Comparison of ENCODE assay signal across 9 mouse cellular contexts in genomic region chr6:17750957-17751356, GRCm38 (mm10). TPM values are rescaled to one million over a fixed set of nuclear protein-coding genes. Genes with fewer than 3 reads are reported as not detected.
DNase-seq lines count a peak whose midpoint lies in the region; ATAC-seq and TF ChIP-seq lines count a peak whose summit lies in the region.
"Had no signal": no experiment of that assay in that cellular context is flagged by ENCODE, and none has a peak within 500 bp of the region (broad histone marks: within the 10 kb centered on the region; RNA-seq: fewer than 3 reads in every experiment).

No protein-coding gene starts in this region.

- no peak for TF ChIP-seq CTCF in left cerebral cortex, adult 2 months (IDR thresholded peaks at IDR 0.05)

- peak overlapping the region; percentile 57 for H3K9ac ChIP-seq in forebrain, embryonic 16.5 days (replicated peaks; ENCODE audit: low read depth, low read length)
- peak overlapping the region; percentile 73 for H3K9ac ChIP-seq in midbrain, embryonic 15.5 days

- no peaks in the 10 kb centered on the region for H3K27me3 ChIP-seq in embryonic facial prominence, embryonic 10.5 days (replicated peaks; ENCODE audit: low read depth, poor library complexity, severe bottlenecking)
- H3K27me3 ChIP-seq in forebrain, embryonic 16.5 days (replicated peaks; ENCODE audit: control insufficient read depth, insufficient read depth, low read length): no peaks in the 10 kb centered on the region
- H3K27me3 ChIP-seq in midbrain, embryonic 15.5 days (replicated peaks): no peaks in the 10 kb centered on the region

- DNase-seq in left cerebral cortex, adult 2 months (ENCODE audit: extremely low spot score in 1 of 2, low spot score in 2 of 2): no peak
- no peak for DNase-seq in left cerebral cortex, postnatal 10 days (ENCODE audit: extremely low spot score in 1 of 2, low spot score in 2 of 2)
- DNase-seq in embryonic facial prominence, embryonic 10.5 days (ENCODE audit: low spot score): no peak
- no peak for DNase-seq in spleen, postnatal 14 days (ENCODE audit: low spot score in 2 of 2)
- no peak for DNase-seq in spleen, adult 12 weeks (ENCODE audit: low spot score)
- DNase-seq: lung, postnatal 10 days had no signal

- peak overlapping the region; percentile 89 for H3K27ac ChIP-seq in left cerebral cortex, adult 2 months
- H3K27ac ChIP-seq in embryonic facial prominence, embryonic 10.5 days (replicated peaks): no peak overlapping the region
- no peak overlapping the region for H3K27ac ChIP-seq in forebrain, embryonic 16.5 days (ENCODE audit: low read length)
- H3K27ac ChIP-seq in midbrain, embryonic 15.5 days: peak overlapping the region; percentile 97

- ATAC-seq in forebrain, embryonic 16.5 days: no peak; the same call in 1 of the 2 replicates
- no peak for ATAC-seq in midbrain, embryonic 15.5 days (replicated peaks)
- ATAC-seq in CD4-positive, CD25-positive, alpha-beta regulatory T cell, adult 4 months: no peak

- H3K9me3 ChIP-seq in embryonic facial prominence, embryonic 10.5 days: no peaks in the 10 kb centered on the region
- H3K9me3 ChIP-seq in forebrain, embryonic 16.5 days (ENCODE audit: control insufficient read depth, low read length): no peaks in the 10 kb centered on the region
- H3K9me3 ChIP-seq in midbrain, embryonic 15.5 days: no peaks in the 10 kb centered on the region

- H3K4me1 ChIP-seq in embryonic facial prominence, embryonic 10.5 days: peaks cover 17% of the 10 kb centered on the region
- peaks cover 24% of the 10 kb centered on the region for H3K4me1 ChIP-seq in forebrain, embryonic 16.5 days (replicated peaks; ENCODE audit: control insufficient read depth, insufficient read depth, low read length)
- peaks cover 36% of the 10 kb centered on the region for H3K4me1 ChIP-seq in midbrain, embryonic 15.5 days

- H3K36me3 ChIP-seq in embryonic facial prominence, embryonic 10.5 days (replicated peaks): no peaks in the 10 kb centered on the region
- no peaks in the 10 kb centered on the region for H3K36me3 ChIP-seq in forebrain, embryonic 16.5 days (ENCODE audit: control insufficient read depth, insufficient read depth)
- no peaks in the 10 kb centered on the region for H3K36me3 ChIP-seq in midbrain, embryonic 15.5 days (replicated peaks)

- intact Hi-C loops in left cerebral cortex, adult 2 months (cut with DNase I): no loop called here
- intact Hi-C loops in left cerebral cortex, postnatal 10 days (cut with DNase I): loop anchor here (5.0 kb wide), 1 partner anchor 86 kb away; no protein-coding TSS in a partner anchor

- H3K4me2 ChIP-seq in forebrain, embryonic 16.5 days (ENCODE audit: low read length): peak overlapping the region; percentile 73
- peak overlapping the region; percentile 72 for H3K4me2 ChIP-seq in midbrain, embryonic 15.5 days

- H3K4me3 ChIP-seq in left cerebral cortex, adult 2 months: peak overlapping the region; percentile 76
- H3K4me3 ChIP-seq in embryonic facial prominence, embryonic 10.5 days: peak overlapping the region; percentile 60; the same call in 1 of the 2 replicates
- H3K4me3 ChIP-seq in forebrain, embryonic 16.5 days (replicated peaks; ENCODE audit: low read length): peak overlapping the region; percentile 67
- peak overlapping the region; percentile 52 for H3K4me3 ChIP-seq in midbrain, embryonic 15.5 days

- 87% methylated on average over 6 of the region's 6 CpGs for WGBS in embryonic facial prominence, embryonic 10.5 days
- 47% methylated on average over 6 of the region's 6 CpGs for WGBS in forebrain, embryonic 16.5 days
- 35% methylated on average over 6 of the region's 6 CpGs for WGBS in midbrain, embryonic 15.5 days

RNA-seq across cellular contexts. Expression of gene St7, which starts 58.2 kb away (rescaled TPM):
- 10 to 100 TPM; 35.1 to 42.4 TPM for total RNA-seq in left cerebral cortex, adult 2 months (2021)
- total RNA-seq in left cerebral cortex, postnatal 10 days (2021): 10 to 100 TPM; 41.1 to 46.5 TPM
- 19.0 and 21.7 TPM in 2 replicates for polyA plus RNA-seq in embryonic facial prominence, embryonic 10.5 days (2016; fragmentation: Nextera tagmentation; extraction: Ambion mirVana)
- polyA plus RNA-seq in forebrain, embryonic 16.5 days (2015; fragmentation: Nextera tagmentation; extraction: Ambion mirVana): 68.0 and 70.6 TPM in 2 replicates
- 60.8 and 63.4 TPM in 2 replicates for polyA plus RNA-seq in midbrain, embryonic 15.5 days (2015; fragmentation: Nextera tagmentation; extraction: Ambion mirVana)
- polyA plus RNA-seq in CD4-positive, CD25-positive, alpha-beta regulatory T cell, adult 4 months (2017; shearing (Covaris generic)): 1 to 10 TPM; 1.5 to 2.6 TPM

Comparison
In these comparisons a context has a peak if more than half of its experiments do, and no peak if none do; other contexts are left out.
1. H3K27ac ChIP-seq: peak in left cerebral cortex, adult 2 months (single experiment) and midbrain, embryonic 15.5 days (single experiment); none in embryonic facial prominence, embryonic 10.5 days (single experiment) and forebrain, embryonic 16.5 days (single experiment).
2. Peak in every context shown above with its lines, with median percentiles within 50 percentile points of each other: H3K4me3 ChIP-seq.